ENCODE assay signal across 8 mouse cellular contexts in genomic region chr11:97198601-97199000, GRCm38 (mm10). TPM values are rescaled to one million over a fixed set of nuclear protein-coding genes. Genes with fewer than 3 reads are reported as not detected.
DNase-seq lines count a peak whose midpoint lies in the region; ATAC-seq and TF ChIP-seq lines count a peak whose summit lies in the region.

No protein-coding gene starts in this region.

- no peak for TF ChIP-seq POLR2A in heart, adult 2 months (IDR thresholded peaks at IDR 0.05; ENCODE audit: insufficient read depth, low read depth, low read length)

- WGBS in heart, adult 2 months: 14% methylated on average over 5 of the region's 5 CpGs

- peak; percentile 39 to 73 for DNase-seq in heart, adult 2 months
- no peak for DNase-seq in heart, postnatal 25 days (ENCODE audit: low spot score)
- peak; percentile 43 for DNase-seq in urinary bladder, postnatal 25 days (ENCODE audit: low spot score)
- no peak for DNase-seq in urinary bladder, adult 2 months (ENCODE audit: low spot score)
- DNase-seq in kidney, postnatal 25 days: peak; percentile 61 to 79
- DNase-seq in retina, embryonic 14.5 days (ENCODE audit: low spot score): peak; percentile 74

- H3K4me1 ChIP-seq in heart, adult 2 months (ENCODE audit: control insufficient read depth, insufficient read depth, low read length): no peaks in the 10 kb centered on the region

- ATAC-seq in common myeloid progenitor, adult 5-6 weeks (replicated peaks; ENCODE audit: low read depth, poor library complexity, severe bottlenecking): peak; percentile 58; the same call in 1 of the 2 replicates
- no peak for ATAC-seq in megakaryocyte-erythroid progenitor cell, adult 5-6 weeks (replicated peaks; ENCODE audit: low FRiP score, low TSS enrichment, poor library complexity, severe bottlenecking)

- peak; percentile 88 for TF ChIP-seq CTCF in heart, adult 2 months (IDR thresholded peaks at IDR 0.05)

- no peak overlapping the region for H3K4me3 ChIP-seq in heart, adult 2 months

- no peaks in the 10 kb centered on the region for H3K79me2 ChIP-seq in heart, adult 2 months (replicated peaks; ENCODE audit: control insufficient read depth, insufficient read depth, low read length)

- intact Hi-C loops in heart, adult 2 months (cut with DNase I): loop anchor here (5.0 kb wide), 1 partner anchor 129 kb away; no protein-coding TSS in a partner anchor
- intact Hi-C loops in heart, postnatal 25 days (cut with DNase I): loop anchor here (2.0 to 5.0 kb wide), 2 partner anchors 114 to 130 kb away; no protein-coding TSS in a partner anchor

- H3K27ac ChIP-seq in heart, adult 2 months: no peak overlapping the region

- H3K27me3 ChIP-seq in heart, adult 2 months (ENCODE audit: control insufficient read depth, insufficient read depth, low read length): no peaks in the 10 kb centered on the region; the same call in 1 of the 2 replicates

- no peak for TF ChIP-seq EP300 in heart, adult 2 months (IDR thresholded peaks at IDR 0.05; ENCODE audit: insufficient read depth, low read depth, low read length)

- no peaks in the 10 kb centered on the region for H3K36me3 ChIP-seq in heart, adult 2 months (ENCODE audit: control insufficient read depth, insufficient read depth, low read length)

- H3K9ac ChIP-seq in heart, adult 2 months (ENCODE audit: low read depth, low read length): no peak overlapping the region

RNA-seq across cellular contexts. Expression of gene Kpnb1, which starts 10.9 kb away (rescaled TPM):
- total RNA-seq in heart, adult 2 months (2021): 10 to 100 TPM; 71.7 to 80.8 TPM
- polyA plus RNA-seq in heart, adult 2 months (2012; rRNA removed): 22.1 and 43.5 TPM in 2 replicates
- 10 to 100 TPM; 80.0 to 81.2 TPM for total RNA-seq in heart, postnatal 25 days (2021)
- 70.8 and 80.2 TPM in 2 replicates for polyA plus RNA-seq in urinary bladder, adult 2 months (2012; rRNA removed)
- total RNA-seq in common myeloid progenitor, adult 5-6 weeks (2017): 350 and 405 TPM in 2 replicates
- total RNA-seq in megakaryocyte-erythroid progenitor cell, adult 5-6 weeks (2014; fragmentation: Nextera tagmentation): 185 and 196 TPM in 2 replicates
- total RNA-seq in megakaryocyte-erythroid progenitor cell, adult 5-6 weeks (2017): 436 and 446 TPM in 2 replicates

RNA-seq across cellular contexts. Expression of gene Tbkbp1, which starts 47.3 kb away (rescaled TPM):
- total RNA-seq in heart, adult 2 months (2021): 10 to 100 TPM; 12.1 to 12.2 TPM
- polyA plus RNA-seq in heart, adult 2 months (2012; rRNA removed): 13.5 and 14.1 TPM in 2 replicates
- total RNA-seq in heart, postnatal 25 days (2021): 10 to 100 TPM; 13.3 to 16.7 TPM
- 21.3 and 31.5 TPM in 2 replicates for polyA plus RNA-seq in urinary bladder, adult 2 months (2012; rRNA removed)
- total RNA-seq in common myeloid progenitor, adult 5-6 weeks (2017): 0.78 and 2.5 TPM in 2 replicates
- 0.89 TPM in 1 of 2 replicates, not detected in the other for total RNA-seq in megakaryocyte-erythroid progenitor cell, adult 5-6 weeks (2014; fragmentation: Nextera tagmentation)
- total RNA-seq in megakaryocyte-erythroid progenitor cell, adult 5-6 weeks (2017): 0.23 TPM in 2 replicates

Comparison
In these comparisons a context has a peak if more than half of its experiments do, and no peak if none do; other contexts are left out.
1. DNase-seq: peak in heart, adult 2 months (2 of 2), urinary bladder, postnatal 25 days (single experiment), kidney, postnatal 25 days (2 of 2) and retina, embryonic 14.5 days (single experiment); none in heart, postnatal 25 days (single experiment) and urinary bladder, adult 2 months (single experiment).